Mouse (Mus musculus) ES-Bruce4 (cell line): ENCODE measurements around the gene Ric3. TPM values are rescaled to one million over a fixed set of nuclear protein-coding genes. Genes with fewer than 3 reads are reported as not detected.

Experiments used
- H3K27ac ChIP-seq: 2 replicates; pipeline ENCODE4 v1.5.1; 2012; ENCODE audit warnings: low read length, inconsistent platforms; ENCODE audit not compliant: insufficient read depth
- H3K27me3 ChIP-seq: 2 replicates; pipeline ENCODE4 v1.6.1; 2012; ENCODE audit warnings: mild to moderate bottlenecking, low read length, inconsistent platforms; ENCODE audit not compliant: control insufficient read depth, poor library complexity, insufficient read depth, severe bottlenecking
- H3K36me3 ChIP-seq: 2 replicates; pipeline ENCODE4 v1.6.1; 2012; ENCODE audit warnings: inconsistent platforms, mild to moderate bottlenecking, low read length, moderate library complexity; ENCODE audit not compliant: control insufficient read depth, poor library complexity, insufficient read depth, severe bottlenecking
- H3K4me1 ChIP-seq: one replicate; pipeline ENCODE4 v1.8.1; 2011; ENCODE audit warnings: low read length; ENCODE audit not compliant: control insufficient read depth, insufficient read depth
- H3K4me3 ChIP-seq: 2 replicates; pipeline ENCODE4 v1.5.1; 2011; ENCODE audit warnings: low read depth, mild to moderate bottlenecking, low read length
- H3K9ac ChIP-seq: 2 replicates; pipeline ENCODE4 v1.6.1; 2012; ENCODE audit warnings: low read depth, mild to moderate bottlenecking, inconsistent platforms; ENCODE audit not compliant: poor library complexity, severe bottlenecking
- H3K9me3 ChIP-seq: replicated peaks from 2 replicates; pipeline ENCODE4 v1.6.1; 2012; ENCODE audit warnings: mild to moderate bottlenecking, low read length, inconsistent platforms; ENCODE audit not compliant: control insufficient read depth, poor library complexity, insufficient read depth, severe bottlenecking
- CTCF ChIP-seq: IDR thresholded peaks from one replicate; pipeline ENCODE4 v1.8.1; 2011; ENCODE audit warnings: low read depth, low read length
- EP300 ChIP-seq: IDR thresholded peaks from 2 replicates; pipeline ENCODE4 v1.6.1; 2011; ENCODE audit warnings: low read depth, low read length; ENCODE audit not compliant: insufficient read depth
- POLR2A ChIP-seq: IDR thresholded peaks from one replicate; pipeline ENCODE4 v1.8.1; 2011; ENCODE audit warnings: low read length; ENCODE audit not compliant: insufficient read depth
- polyA plus RNA-seq: library from polyadenylated mRNA; stranded (reverse); fragments of >200 nt; gene quantifications from 2 replicates; pipeline ENCODE4 v1.2.4, GENCODE M21; 2011; ENCODE audit warnings: low read depth; ENCODE audit not compliant: missing spikeins, insufficient read depth, insufficient read length

Gene Ric3
- polyA plus RNA-seq, 1 experiment: 5.4 TPM

DNA sequence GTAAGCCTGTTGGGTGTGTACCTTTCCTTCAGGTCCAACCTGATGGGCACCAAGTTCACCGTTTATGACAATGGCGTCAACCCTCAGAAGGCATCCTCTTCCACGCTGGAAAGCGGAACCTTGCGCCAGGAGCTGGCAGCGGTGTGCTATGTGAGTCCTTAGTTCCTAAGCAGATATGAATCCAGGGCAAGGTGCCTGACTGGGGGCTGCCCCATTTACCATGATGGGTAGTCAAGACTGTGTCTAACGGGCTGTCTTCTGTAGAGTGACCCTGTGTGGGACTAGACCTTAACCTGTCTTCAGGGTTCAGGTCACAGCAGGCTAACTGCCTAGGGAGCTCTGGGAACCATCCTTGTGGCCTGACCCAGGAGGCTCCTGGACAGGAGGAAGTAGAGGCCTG, 55.4 kb downstream of the Ric3 start:
- TF ChIP-seq EP300 (no peak), POLR2A (no peak), CTCF (no peak)
- H3K27ac ChIP-seq: no peak overlapping the region
- no peaks in the 10 kb centered on the region for H3K4me1 ChIP-seq
- H3K4me3 ChIP-seq: no peak overlapping the region
- no peak overlapping the region for H3K9ac ChIP-seq
- H3K9me3 ChIP-seq: no peaks in the 10 kb centered on the region
- H3K36me3 ChIP-seq: no peaks in the 10 kb centered on the region
- no peaks in the 10 kb centered on the region for H3K27me3 ChIP-seq

GRCm38 (mm10) chr7:109026976-109027375, 56.2 kb downstream of the Ric3 start:
- no peak for TF ChIP-seq POLR2A
- no peak for TF ChIP-seq CTCF
- no peak for TF ChIP-seq EP300
- Histone ChIP-seq H3K27me3 (no peaks in the 10 kb centered on the region), H3K9me3 (no peaks in the 10 kb centered on the region), H3K9ac (no peak overlapping the region), H3K36me3 (no peaks in the 10 kb centered on the region), H3K27ac (no peak overlapping the region), H3K4me1 (no peaks in the 10 kb centered on the region), H3K4me3 (no peak overlapping the region)

DNA sequence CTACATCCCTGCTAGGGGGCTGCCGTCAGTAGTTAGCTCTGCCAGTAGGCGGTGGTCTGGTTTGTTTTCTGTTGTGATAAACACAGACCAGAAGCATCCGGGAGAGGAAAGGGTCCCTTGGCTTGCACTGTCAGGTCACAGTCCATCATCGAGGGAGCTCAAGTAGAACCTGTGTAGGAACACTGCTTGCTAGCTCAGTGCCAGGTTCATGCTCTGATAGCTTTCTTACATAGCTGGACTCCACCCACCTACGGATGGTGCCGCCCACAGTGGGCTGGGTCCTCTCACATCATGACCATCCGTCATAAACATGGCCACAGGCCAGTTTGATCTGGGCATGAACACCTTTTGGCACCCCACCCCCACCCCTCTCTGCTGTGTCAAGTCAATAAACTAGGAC, 57.4 kb downstream of the Ric3 start:
- no peak overlapping the region for H3K27ac ChIP-seq
- no peaks in the 10 kb centered on the region for H3K9me3 ChIP-seq
- H3K4me3 ChIP-seq: no peak overlapping the region
- no peaks in the 10 kb centered on the region for H3K36me3 ChIP-seq
- H3K9ac ChIP-seq: no peak overlapping the region
- no peaks in the 10 kb centered on the region for H3K27me3 ChIP-seq
- H3K4me1 ChIP-seq: no peaks in the 10 kb centered on the region
- TF ChIP-seq EP300 (no peak), CTCF (no peak), POLR2A (no peak)

DNA sequence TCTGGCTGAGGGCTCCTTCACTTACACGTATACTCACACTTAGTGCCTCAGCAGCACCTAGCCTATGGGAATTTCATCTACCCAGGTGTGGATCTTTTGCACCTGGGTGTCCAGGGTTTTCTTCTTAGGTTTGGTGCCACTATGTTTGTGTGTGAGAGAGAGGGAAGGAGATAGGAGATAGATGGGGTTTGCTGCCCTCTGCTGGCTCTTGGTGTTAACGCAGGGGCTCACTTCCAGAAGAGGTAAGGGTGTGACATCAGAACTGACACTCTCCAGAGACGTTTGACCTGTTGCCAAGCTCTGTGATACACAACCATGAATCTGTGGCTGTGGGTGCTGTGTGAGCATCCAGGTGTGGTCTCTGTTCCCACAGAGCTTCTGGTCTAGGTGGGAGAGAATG, 61.7 kb downstream of the Ric3 start:
- TF ChIP-seq POLR2A: no peak
- peak; percentile 66 for TF ChIP-seq CTCF
- no peak for TF ChIP-seq EP300
- Histone ChIP-seq H3K27me3 (no peaks in the 10 kb centered on the region), H3K4me1 (no peaks in the 10 kb centered on the region), H3K27ac (no peak overlapping the region), H3K36me3 (no peaks in the 10 kb centered on the region), H3K4me3 (no peak overlapping the region), H3K9ac (no peak overlapping the region), H3K9me3 (no peaks in the 10 kb centered on the region)

DNA sequence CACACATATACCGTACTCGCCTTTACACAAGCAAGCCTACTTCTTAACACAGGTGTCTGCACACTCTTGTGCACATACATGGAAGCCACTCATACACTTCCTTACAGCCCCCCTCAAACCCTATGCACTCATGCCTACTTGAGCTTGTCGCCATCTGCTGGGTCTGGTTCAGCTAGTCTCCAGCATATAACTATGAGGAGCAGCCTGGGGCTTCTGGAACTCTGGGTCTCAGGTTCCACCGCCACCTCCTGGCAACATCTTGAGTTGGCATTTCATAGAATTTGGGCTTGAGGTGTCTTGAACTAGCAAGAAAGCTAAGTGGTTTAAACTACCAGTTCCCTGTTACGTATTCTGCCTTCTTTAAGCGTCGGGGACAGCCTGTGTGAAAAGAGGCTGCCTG, 63.9 kb downstream of the Ric3 start:
- Histone ChIP-seq H3K27ac (no peak overlapping the region), H3K27me3 (no peaks in the 10 kb centered on the region), H3K4me1 (no peaks in the 10 kb centered on the region), H3K9ac (no peak overlapping the region), H3K4me3 (no peak overlapping the region), H3K9me3 (no peaks in the 10 kb centered on the region), H3K36me3 (no peaks in the 10 kb centered on the region)
- TF ChIP-seq EP300 (no peak), CTCF (no peak), POLR2A (no peak)

- H3K27me3 ChIP-seq: no peaks in the 10 kb centered on the region
- no peak overlapping the region for H3K27ac ChIP-seq
- H3K4me1 ChIP-seq: no peaks in the 10 kb centered on the region
- H3K36me3 ChIP-seq: no peaks in the 10 kb centered on the region
- no peak overlapping the region for H3K4me3 ChIP-seq
- TF ChIP-seq EP300: no peak
- TF ChIP-seq POLR2A: no peak
- no peak for TF ChIP-seq CTCF
- H3K9me3 ChIP-seq: no peaks in the 10 kb centered on the region
- no peak overlapping the region for H3K9ac ChIP-seq
These were observed 66.7 kb downstream of the Ric3 start for GRCm38 (mm10) chr7:109016378-109016923.
